Mouse (Mus musculus): ENCODE measurements at regions not wholly inside any gene's neighbourhood (a gene's known extent, or its start where the extent isn't known, plus 50 kb on each side); places are given as distances from the start of the nearest gene placed in this dataset.
"Not testable (repeated sequence)": the region's sequence is repeated elsewhere in the genome, so short reads cannot be mapped to it uniquely, and the experiment has no call there.

DNA sequence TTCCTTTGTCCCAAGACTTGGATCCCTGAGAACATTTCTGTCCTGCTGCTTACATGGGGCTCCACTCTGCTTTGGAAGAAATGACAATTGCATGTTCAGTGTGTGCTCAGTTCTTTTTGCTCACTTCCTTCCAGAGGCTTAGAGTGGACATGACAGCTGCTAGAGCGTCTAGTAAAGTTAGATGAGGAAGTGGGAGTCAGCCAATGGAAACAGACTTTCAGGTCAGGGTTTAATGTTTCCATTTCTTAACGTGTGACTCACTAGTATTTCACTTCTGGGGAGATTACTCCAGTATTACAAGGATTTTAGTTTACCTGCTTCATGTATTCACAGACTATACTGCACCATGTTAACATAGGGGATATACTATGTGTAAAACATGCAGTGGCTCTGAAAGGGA, 759.3 kb upstream of the Gm38303 start:
- no peak overlapping the region for H3K27ac ChIP-seq (replicated peaks)
- no peak overlapping the region for H3K9ac ChIP-seq (replicated peaks)
- H3K4me2 ChIP-seq (replicated peaks) = no peak overlapping the region
- no peaks in the 10 kb centered on the region for H3K9me3 ChIP-seq
- no peak overlapping the region for H3K4me3 ChIP-seq
- ATAC-seq (ENCODE audit: low FRiP score, low read depth) = no peak
- no peaks in the 10 kb centered on the region for H3K36me3 ChIP-seq
- H3K27me3 ChIP-seq = no peaks in the 10 kb centered on the region
- WGBS = 73% methylated on average over 2 of the region's 2 CpGs
- no peaks in the 10 kb centered on the region for H3K4me1 ChIP-seq

GRCm38 (mm10) chr3:11094138-11094537, 758.7 kb upstream of the Gm38303 start:
- Histone ChIP-seq H3K4me3 (no peak overlapping the region), H3K9me3 (no peaks in the 10 kb centered on the region), H3K36me3 (no peaks in the 10 kb centered on the region), H3K4me2 (replicated peaks) (no peak overlapping the region), H3K27me3 (no peaks in the 10 kb centered on the region), H3K9ac (replicated peaks) (no peak overlapping the region), H3K27ac (replicated peaks) (no peak overlapping the region), H3K4me1 (no peaks in the 10 kb centered on the region)
- ATAC-seq (ENCODE audit: low FRiP score, low read depth) = no peak
- 61% methylated on average over 3 of the region's 3 CpGs for WGBS

DNA sequence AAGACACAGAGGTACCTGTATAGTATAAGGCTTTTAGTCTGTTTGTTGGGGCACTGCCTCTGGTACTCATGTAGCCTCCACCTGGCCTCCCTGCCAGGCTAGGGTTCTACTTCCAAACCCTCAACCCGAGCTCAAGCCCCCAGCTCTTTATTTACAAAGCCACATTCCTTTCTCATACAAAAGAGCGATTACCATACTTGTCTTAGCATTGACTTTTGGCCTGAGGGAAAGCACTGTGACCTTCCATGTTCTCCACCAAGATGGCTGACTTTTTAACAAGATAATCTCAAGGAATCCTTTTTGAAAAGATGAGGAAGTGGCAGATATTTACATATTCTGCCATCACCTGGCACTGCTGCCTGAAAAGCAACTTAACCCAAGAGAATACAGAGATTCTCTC, 747.8 kb upstream of the Gm38303 start:
- no peak overlapping the region for H3K4me2 ChIP-seq (replicated peaks)
- no peak overlapping the region for H3K9ac ChIP-seq (replicated peaks)
- ATAC-seq (ENCODE audit: low FRiP score, low read depth) = no peak
- WGBS = 54% methylated on average over 2 of the region's 2 CpGs
- H3K9me3 ChIP-seq = no peaks in the 10 kb centered on the region
- no peak overlapping the region for H3K4me3 ChIP-seq
- no peaks in the 10 kb centered on the region for H3K36me3 ChIP-seq
- H3K27me3 ChIP-seq = no peaks in the 10 kb centered on the region
- no peaks in the 10 kb centered on the region for H3K4me1 ChIP-seq
- H3K27ac ChIP-seq (replicated peaks) = no peak overlapping the region

DNA sequence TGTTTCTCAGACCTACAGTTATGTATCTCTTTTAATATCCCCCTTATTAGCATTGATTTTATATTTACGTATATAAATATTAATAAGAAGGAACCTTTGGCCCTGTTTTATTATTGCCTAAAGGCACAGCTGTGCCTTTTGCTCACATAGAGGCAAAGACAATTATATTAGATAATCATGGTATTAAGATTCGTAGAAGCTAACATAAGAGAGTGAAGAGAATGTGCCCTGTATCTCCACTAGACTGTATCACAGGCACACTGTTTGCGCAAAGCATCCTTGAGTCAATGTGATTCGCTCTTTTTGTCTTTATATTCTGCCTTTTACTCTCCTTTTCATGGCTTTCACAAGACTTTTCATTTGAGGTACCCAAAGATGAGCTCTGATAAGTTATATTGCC, 738.5 kb upstream of the Gm38303 start:
- peak; percentile 52; the same call in 1 of the 2 replicates for ATAC-seq (ENCODE audit: low FRiP score, low read depth)
- Histone ChIP-seq H3K9ac (replicated peaks) (no peak overlapping the region), H3K9me3 (no peaks in the 10 kb centered on the region), H3K27ac (replicated peaks) (no peak overlapping the region), H3K27me3 (no peaks in the 10 kb centered on the region), H3K4me3 (no peak overlapping the region), H3K4me2 (replicated peaks) (no peak overlapping the region), H3K4me1 (no peaks in the 10 kb centered on the region), H3K36me3 (no peaks in the 10 kb centered on the region)
- WGBS = 75% methylated on average over 4 of the region's 4 CpGs

DNA sequence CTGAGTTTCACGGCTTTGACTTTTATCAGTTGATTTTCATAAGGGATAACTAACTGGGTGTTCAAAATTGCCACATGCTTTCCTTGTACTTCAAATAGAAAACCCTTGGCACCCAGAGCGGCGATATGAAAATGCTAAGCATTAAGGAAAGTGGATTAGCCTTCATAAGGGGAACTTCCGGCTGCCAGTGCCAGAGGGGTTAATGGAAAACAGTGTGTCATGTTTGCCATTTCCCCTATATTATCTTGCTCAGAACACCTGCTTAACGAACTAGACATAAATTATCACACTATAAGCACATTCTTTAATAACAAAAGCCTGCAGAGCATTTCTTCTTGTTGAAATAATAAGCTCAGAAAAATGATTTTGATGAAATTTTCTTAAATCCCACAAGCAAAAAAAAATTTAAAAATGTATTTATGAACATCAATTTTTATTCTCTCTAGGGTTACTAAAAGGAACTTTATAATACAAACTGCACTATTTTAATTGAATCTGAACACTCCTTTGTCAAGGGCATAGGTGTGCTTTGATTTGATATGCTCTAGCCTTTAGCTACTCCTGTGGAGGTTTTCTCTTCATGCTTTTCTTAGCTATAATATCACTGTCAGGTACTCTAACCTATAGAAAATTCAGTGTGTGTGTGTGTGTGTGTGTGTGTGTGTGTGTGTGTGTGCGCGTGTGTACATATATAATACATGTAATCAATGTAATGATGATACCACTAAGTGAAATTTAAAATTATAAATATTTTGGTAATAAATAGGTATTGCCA, 699.7 kb upstream of the Gm38303 start:
- no peak for ATAC-seq (ENCODE audit: low FRiP score, low read depth)
- no peaks in the 10 kb centered on the region for H3K36me3 ChIP-seq

DNA sequence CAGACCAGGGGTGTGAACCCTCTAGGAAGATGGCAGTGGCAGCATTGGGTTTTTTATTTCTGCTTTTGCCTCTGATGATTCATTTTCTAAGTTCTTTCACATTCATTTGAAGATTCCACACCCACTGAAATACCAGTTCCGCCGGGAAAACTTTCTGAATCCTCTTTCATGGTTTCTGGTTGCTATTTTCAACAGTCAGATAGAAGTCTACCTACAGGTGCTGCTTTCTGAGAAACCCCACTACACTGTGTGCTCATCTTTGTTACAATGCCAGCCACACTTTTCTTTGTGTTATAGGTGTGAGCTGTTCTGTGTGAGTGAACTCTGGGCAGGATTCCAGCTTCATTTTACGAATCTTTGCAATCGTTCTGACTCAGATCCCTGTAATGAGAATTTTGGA, 694.5 kb upstream of the Gm38303 start:
- Histone ChIP-seq H3K9ac (replicated peaks) (no peak overlapping the region), H3K4me2 (replicated peaks) (no peak overlapping the region), H3K27me3 (no peaks in the 10 kb centered on the region), H3K4me3 (no peak overlapping the region), H3K9me3 (no peaks in the 10 kb centered on the region), H3K4me1 (no peaks in the 10 kb centered on the region), H3K36me3 (no peaks in the 10 kb centered on the region), H3K27ac (replicated peaks) (no peak overlapping the region)
- no peak for ATAC-seq (ENCODE audit: low FRiP score, low read depth)
- WGBS = 91% methylated on average over 4 of the region's 4 CpGs

More for the DNA sequence above, 699.7 kb upstream of the Gm38303 start:
- WGBS = 74% methylated on average over 7 of the region's 7 CpGs
- H3K9ac ChIP-seq (replicated peaks) = no peak overlapping the region
- H3K4me1 ChIP-seq = no peaks in the 10 kb centered on the region
- no peaks in the 10 kb centered on the region for H3K27me3 ChIP-seq
- H3K4me3 ChIP-seq = no peak overlapping the region
- no peaks in the 10 kb centered on the region for H3K9me3 ChIP-seq
- no peak overlapping the region for H3K27ac ChIP-seq (replicated peaks)
- no peak overlapping the region for H3K4me2 ChIP-seq (replicated peaks)

GRCm38 (mm10) chr3:11024422-11024821, 688.9 kb upstream of the Gm38303 start:
- no peak overlapping the region for H3K27ac ChIP-seq (replicated peaks)
- H3K4me2 ChIP-seq (replicated peaks) = no peak overlapping the region
- H3K4me1 ChIP-seq = no peaks in the 10 kb centered on the region
- no peak overlapping the region for H3K9ac ChIP-seq (replicated peaks)
- no peak for ATAC-seq (ENCODE audit: low FRiP score, low read depth)
- no peaks in the 10 kb centered on the region for H3K36me3 ChIP-seq
- WGBS = 54% methylated on average over 3 of the region's 3 CpGs
- no peak overlapping the region for H3K4me3 ChIP-seq
- H3K9me3 ChIP-seq = no peaks in the 10 kb centered on the region
- H3K27me3 ChIP-seq = no peaks in the 10 kb centered on the region

GRCm38 (mm10) chr3:11020048-11020447, 684.6 kb upstream of the Gm38303 start:
- Histone ChIP-seq H3K9ac (replicated peaks) (no peak overlapping the region), H3K27ac (replicated peaks) (no peak overlapping the region), H3K4me1 (no peaks in the 10 kb centered on the region), H3K27me3 (no peaks in the 10 kb centered on the region), H3K9me3 (no peaks in the 10 kb centered on the region), H3K36me3 (no peaks in the 10 kb centered on the region), H3K4me2 (replicated peaks) (no peak overlapping the region), H3K4me3 (no peak overlapping the region)
- 84% methylated on average over 3 of the region's 3 CpGs for WGBS
- peak; percentile 27; the same call in 1 of the 2 replicates for ATAC-seq (ENCODE audit: low FRiP score, low read depth)

GRCm38 (mm10) chr3:11014911-11015310, 679.4 kb upstream of the Gm38303 start:
- H3K4me1 ChIP-seq; H3K27me3 ChIP-seq; ATAC-seq (ENCODE audit: low FRiP score, low read depth); H3K4me3 ChIP-seq; H3K4me2 ChIP-seq (replicated peaks); H3K27ac ChIP-seq (replicated peaks); H3K9ac ChIP-seq (replicated peaks); H3K9me3 ChIP-seq; H3K36me3 ChIP-seq: not testable (repeated sequence)
- WGBS = 98% methylated on average over 7 of the region's 21 CpGs

GRCm38 (mm10) chr3:11007363-11007762, 671.9 kb upstream of the Gm38303 start:
- Histone ChIP-seq H3K4me3 (no peak overlapping the region), H3K9ac (replicated peaks) (no peak overlapping the region), H3K4me1 (no peaks in the 10 kb centered on the region), H3K4me2 (replicated peaks) (no peak overlapping the region), H3K27ac (replicated peaks) (no peak overlapping the region), H3K27me3 (no peaks in the 10 kb centered on the region), H3K9me3 (no peaks in the 10 kb centered on the region), H3K36me3 (no peaks in the 10 kb centered on the region)
- 74% methylated on average over 3 of the region's 3 CpGs for WGBS
- no peak for ATAC-seq (ENCODE audit: low FRiP score, low read depth)

DNA sequence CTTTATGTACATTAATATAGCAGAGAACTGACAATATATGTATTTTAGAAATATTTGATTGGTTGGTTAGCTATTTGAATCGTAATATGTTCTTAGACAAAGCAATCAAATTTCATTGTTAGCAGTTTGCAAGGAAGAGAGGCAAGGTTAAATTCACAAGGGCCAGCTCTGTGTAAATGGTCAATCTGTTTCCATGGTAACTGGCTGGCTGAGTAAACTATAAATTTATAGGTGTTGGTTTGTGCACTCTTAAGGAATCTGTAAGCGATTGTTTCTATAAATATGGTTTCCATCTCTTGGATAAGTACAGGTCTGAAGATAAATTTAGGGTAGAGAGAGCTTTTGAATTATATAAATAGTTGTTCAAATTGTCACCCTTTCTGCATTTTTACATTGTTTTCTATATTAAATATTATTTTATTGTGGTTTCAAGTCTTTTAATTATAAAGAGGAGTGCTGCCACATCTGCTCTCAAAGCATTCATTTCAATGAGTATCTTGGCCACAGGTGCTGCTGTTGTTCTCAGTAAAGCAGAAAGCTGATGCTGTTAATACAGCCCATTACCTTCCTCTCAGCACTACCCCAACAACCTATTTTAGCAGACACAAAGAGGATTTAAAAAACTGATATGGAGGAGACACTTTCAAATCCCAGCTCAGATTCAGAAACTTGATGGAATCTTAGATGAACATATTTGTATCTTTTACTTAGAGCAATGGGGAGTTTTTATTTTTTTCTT, 671.2 kb upstream of the Gm38303 start:
- Histone ChIP-seq H3K27ac (replicated peaks) (no peak overlapping the region), H3K27me3 (no peaks in the 10 kb centered on the region), H3K9ac (replicated peaks) (no peak overlapping the region), H3K36me3 (no peaks in the 10 kb centered on the region), H3K4me2 (replicated peaks) (no peak overlapping the region), H3K4me1 (no peaks in the 10 kb centered on the region), H3K9me3 (no peaks in the 10 kb centered on the region), H3K4me3 (no peak overlapping the region)
- 0 out of 2 replicates have a peak, but pooled peaks have one; percentile 38 for ATAC-seq (ENCODE audit: low FRiP score, low read depth)
- 82% methylated on average over 2 of the region's 2 CpGs for WGBS

DNA sequence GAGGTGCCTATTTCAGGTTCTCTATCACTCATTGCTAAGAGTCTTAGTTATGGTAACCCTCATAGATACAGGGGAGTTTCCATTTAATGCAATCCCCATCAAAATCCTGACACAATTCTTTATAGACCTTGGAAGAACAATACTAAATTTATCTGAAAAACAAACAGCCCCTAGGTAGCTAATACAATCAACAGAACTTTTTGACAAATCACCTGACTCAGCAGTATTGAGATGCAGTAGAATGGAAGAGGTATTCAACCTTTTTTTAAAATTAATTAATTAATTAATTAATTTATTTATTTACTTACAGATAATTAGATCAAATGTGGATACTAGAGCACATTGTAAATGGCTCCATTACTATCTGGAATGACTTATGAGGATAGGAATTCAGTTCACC, 643.5 kb upstream of the Gm38303 start:
- H3K9ac ChIP-seq (replicated peaks) = no peak overlapping the region
- H3K4me3 ChIP-seq = no peak overlapping the region
- no peak overlapping the region for H3K27ac ChIP-seq (replicated peaks)
- no peaks in the 10 kb centered on the region for H3K9me3 ChIP-seq
- H3K4me2 ChIP-seq (replicated peaks) = no peak overlapping the region
- H3K36me3 ChIP-seq = no peaks in the 10 kb centered on the region
- H3K27me3 ChIP-seq = no peaks in the 10 kb centered on the region
- no peaks in the 10 kb centered on the region for H3K4me1 ChIP-seq
- no peak for ATAC-seq (ENCODE audit: low FRiP score, low read depth)
